Mouse (Mus musculus): ENCODE measurements around the gene R3hdm4.

- TF ChIP-seq USF2 (IDR thresholded peaks at IDR 0.05; ENCODE audit: borderline replicate concordance in 1 of 2, insufficient read depth in 1 of 2, low read depth in 1 of 2, low read length in 2 of 2): no peak
- no peak for TF ChIP-seq CTCF (IDR thresholded peaks at IDR 0.05 in 2 of 3, conservative IDR thresholded peaks at IDR 0.05 in 1 of 3; ENCODE audit: control insufficient read depth in 1 of 3, insufficient read depth in 1 of 3, low read depth in 2 of 3, low read length in 3 of 3, poor library complexity in 1 of 3, severe bottlenecking in 1 of 3)
- no peak for TF ChIP-seq EP300 (IDR thresholded peaks at IDR 0.05; ENCODE audit: low read depth in 1 of 2, low read length in 2 of 2)
- TF ChIP-seq USF1 (IDR thresholded peaks at IDR 0.05; ENCODE audit: low read depth, low read length): no peak
- no peak for TF ChIP-seq GATA1 (IDR thresholded peaks at IDR 0.05; ENCODE audit: low read depth, low read length)
- TF ChIP-seq KAT2A (conservative IDR thresholded peaks at IDR 0.05; ENCODE audit: low read depth, low read length): no peak
- no peak for TF ChIP-seq POLR2AphosphoS5 (IDR thresholded peaks at IDR 0.05; ENCODE audit: borderline replicate concordance, low read depth, low read length)
- no peak for TF ChIP-seq UBTF (IDR thresholded peaks at IDR 0.05; ENCODE audit: borderline replicate concordance, insufficient read depth, low read depth, low read length)
- TF ChIP-seq POLR2A (IDR thresholded peaks at IDR 0.05; ENCODE audit: control insufficient read depth in 1 of 2, insufficient read depth in 1 of 2, low read depth in 1 of 2, low read length in 2 of 2, poor library complexity in 1 of 2): no peak
- TF ChIP-seq E2F4 (IDR thresholded peaks at IDR 0.05; ENCODE audit: borderline replicate concordance, low read depth, low read length): no peak
- TF ChIP-seq NRF1 (IDR thresholded peaks at IDR 0.05; ENCODE audit: insufficient read depth, low read depth, low read length, poor library complexity, severe bottlenecking): no peak
- no peak for TF ChIP-seq ZNF384 (IDR thresholded peaks at IDR 0.05; ENCODE audit: low read depth, low read length)
- no peak for TF ChIP-seq SMC3 (IDR thresholded peaks at IDR 0.05; ENCODE audit: low read depth, low read length)
- no peak for TF ChIP-seq ELF1 (IDR thresholded peaks at IDR 0.05; ENCODE audit: low read depth, low read length)
Measured at GRCm38 (mm10) chr10:79890670-79891069, 30.3 kb downstream of the R3hdm4 start, which contains the start of gene Cfd.

Data from MEL (cell line).